Mouse (Mus musculus) heart, embryonic 10.5 days (tissue): ENCODE measurements around the gene Jmjd1c. TPM values are rescaled to one million over a fixed set of nuclear protein-coding genes. Genes with fewer than 3 reads are reported as not detected.

Experiments
- DNase-seq: peaks from one replicate; pipeline ENCODE4 v3.0.0-alpha.2; 2017; ENCODE audit warnings: low spot score
- H3K27ac ChIP-seq: fragments of 300-500 bp; sonication (generic); 2 replicates; pipeline ENCODE4 v1.5.1; 2016; ENCODE audit warnings: mild to moderate bottlenecking
- H3K27me3 ChIP-seq: fragments of 300-500 bp; sonication (generic); 2 replicates; pipeline ENCODE4 v1.6.1; 2016; ENCODE audit warnings: mild to moderate bottlenecking; ENCODE audit not compliant: poor library complexity, insufficient read depth, severe bottlenecking
- H3K36me3 ChIP-seq: fragments of 300-500 bp; sonication (generic); 2 replicates; pipeline ENCODE4 v1.6.1; 2016; ENCODE audit warnings: mild to moderate bottlenecking, moderate library complexity
- H3K4me1 ChIP-seq: fragments of 300-500 bp; sonication (generic); 2 replicates; pipeline ENCODE4 v1.6.1; 2016; ENCODE audit warnings: mild to moderate bottlenecking
- H3K4me3 ChIP-seq: fragments of 300-500 bp; sonication (generic); 2 replicates; pipeline ENCODE4 v1.5.1; 2016; ENCODE audit warnings: mild to moderate bottlenecking, moderate library complexity
- H3K9me3 ChIP-seq: fragments of 300-500 bp; sonication (generic); 2 replicates; pipeline ENCODE4 v1.6.1; 2016; ENCODE audit warnings: mild to moderate bottlenecking, moderate library complexity
- WGBS: fragments of 180-500 bp; shearing (Covaris S2); methylation state at CpG from one replicate; pipeline ENCODE4 v1.1.7; 2016; 5-methylcytosine and 5-hydroxymethylcytosine counted together
- polyA plus RNA-seq: library from polyadenylated mRNA; unstranded; fragments of >200 nt; fragmentation: Nextera tagmentation; extraction: Ambion mirVana; gene quantifications from 2 replicates; pipeline ENCODE4 v1.2.1, GENCODE M21; 2016

The Jmjd1c gene
- polyA plus RNA-seq, result 27.8 and 30.4 TPM in 2 replicates

GRCm38 (mm10) chr10:67095798-67096620, at the start of gene Jmjd1c:
Gene Jmjd1c (plus strand): TSS chr10:67096125.
- peak; percentile 93 for DNase-seq
- WGBS, result 1% methylated on average over 71 of the region's 73 CpGs
- H3K36me3 ChIP-seq, result peaks cover 2% of the 10 kb centered on the region; the same call in 1 of the 2 replicates

GRCm38 (mm10) chr10:67047712-67048645, 47.9 kb upstream of the Jmjd1c start:
- no peak for DNase-seq
- Histone ChIP-seq H3K4me3 (no peak overlapping the region), H3K27me3 (no peaks in the 10 kb centered on the region), H3K36me3 (no peaks in the 10 kb centered on the region), H3K4me1 (peaks cover 40% of the 10 kb centered on the region), H3K9me3 (no peaks in the 10 kb centered on the region), H3K27ac (no peak overlapping the region)
- 88% methylated on average over 18 of the region's 18 CpGs for WGBS

More at GRCm38 (mm10) chr10:67095798-67096620, at the start of gene Jmjd1c:
- peak within 1 kb of the TSS; percentile 100 for H3K27ac ChIP-seq
- peak within 1 kb of the TSS; percentile 94 for H3K4me3 ChIP-seq
- no peaks in the 10 kb centered on the region for H3K27me3 ChIP-seq
- H3K4me1 ChIP-seq, result peaks cover 37% of the 10 kb centered on the region
- no peaks in the 10 kb centered on the region for H3K9me3 ChIP-seq

- Histone ChIP-seq H3K36me3 (no peaks in the 10 kb centered on the region), H3K4me3 (no peak overlapping the region), H3K9me3 (no peaks in the 10 kb centered on the region), H3K4me1 (peaks cover 34% of the 10 kb centered on the region), H3K27ac (no peak overlapping the region), H3K27me3 (no peaks in the 10 kb centered on the region)
- 90% methylated on average over 13 of the region's 13 CpGs for WGBS
- no peak for DNase-seq
Observed at GRCm38 (mm10) chr10:67048871-67049615, 46.9 kb upstream of the Jmjd1c start.

- no peaks in the 10 kb centered on the region for H3K36me3 ChIP-seq
- H3K27me3 ChIP-seq, result no peaks in the 10 kb centered on the region
- 96% methylated on average over 7 of the region's 7 CpGs for WGBS
- no peaks in the 10 kb centered on the region for H3K9me3 ChIP-seq
- no peak overlapping the region for H3K27ac ChIP-seq
- no peak for DNase-seq
- H3K4me3 ChIP-seq, result no peak overlapping the region
- peaks cover 28% of the 10 kb centered on the region for H3K4me1 ChIP-seq
Observed at GRCm38 (mm10) chr10:67049621-67050020, 46.3 kb upstream of the Jmjd1c start.

DNA sequence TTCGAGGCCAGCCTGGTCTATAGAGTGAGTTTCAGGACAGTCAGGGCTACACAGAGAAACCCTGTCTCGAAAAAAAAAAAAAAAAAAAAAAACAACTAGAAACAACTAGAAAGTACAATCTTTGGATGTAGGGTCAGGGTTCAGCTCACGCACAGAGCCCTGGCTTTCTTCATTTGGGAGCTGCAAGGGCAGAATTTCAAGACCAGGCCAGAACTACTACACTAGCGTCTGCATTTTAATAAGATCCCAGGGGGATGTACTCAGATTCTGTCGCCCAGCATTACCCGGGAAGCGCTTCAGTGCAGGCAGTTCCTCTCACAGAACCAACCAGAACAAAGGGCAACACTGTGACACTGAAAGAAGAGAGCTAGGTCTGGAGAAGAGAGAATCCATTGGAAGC, 45.2 kb upstream of the Jmjd1c start:
- H3K9me3 ChIP-seq, result no peaks in the 10 kb centered on the region
- DNase-seq, result no peak
- peaks cover 30% of the 10 kb centered on the region for H3K4me1 ChIP-seq
- no peak overlapping the region for H3K4me3 ChIP-seq
- WGBS, result 71% methylated on average over 7 of the region's 7 CpGs
- H3K36me3 ChIP-seq, result no peaks in the 10 kb centered on the region
- no peaks in the 10 kb centered on the region for H3K27me3 ChIP-seq
- peak overlapping the region; percentile 17; the same call in 1 of the 2 replicates for H3K27ac ChIP-seq

DNA sequence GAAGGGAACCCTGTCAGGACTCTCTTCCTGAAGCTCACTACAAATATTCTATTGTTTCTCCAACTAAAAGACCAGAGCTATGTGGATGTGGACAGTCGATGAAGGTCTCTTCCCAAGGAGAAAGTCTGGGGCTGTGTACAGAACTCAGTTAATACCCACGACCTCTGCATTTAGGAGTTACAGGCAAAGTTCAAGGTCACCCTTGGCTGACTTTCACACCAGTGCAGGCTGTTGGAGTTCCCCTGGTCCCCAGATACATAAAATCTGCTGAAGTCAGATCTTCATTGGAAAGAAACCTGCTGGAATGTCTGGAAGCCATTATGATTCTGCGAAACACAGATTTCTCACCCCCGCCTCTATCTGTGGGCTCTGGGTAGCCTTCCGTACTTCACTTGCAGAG, 44.5 kb upstream of the Jmjd1c start:
- H3K9me3 ChIP-seq, result no peaks in the 10 kb centered on the region
- peaks cover 35% of the 10 kb centered on the region for H3K4me1 ChIP-seq
- no peak overlapping the region for H3K4me3 ChIP-seq
- no peaks in the 10 kb centered on the region for H3K27me3 ChIP-seq
- no peak for DNase-seq
- H3K27ac ChIP-seq, result peak overlapping the region; percentile 17
- H3K36me3 ChIP-seq, result no peaks in the 10 kb centered on the region
- 73% methylated on average over 5 of the region's 5 CpGs for WGBS

DNA sequence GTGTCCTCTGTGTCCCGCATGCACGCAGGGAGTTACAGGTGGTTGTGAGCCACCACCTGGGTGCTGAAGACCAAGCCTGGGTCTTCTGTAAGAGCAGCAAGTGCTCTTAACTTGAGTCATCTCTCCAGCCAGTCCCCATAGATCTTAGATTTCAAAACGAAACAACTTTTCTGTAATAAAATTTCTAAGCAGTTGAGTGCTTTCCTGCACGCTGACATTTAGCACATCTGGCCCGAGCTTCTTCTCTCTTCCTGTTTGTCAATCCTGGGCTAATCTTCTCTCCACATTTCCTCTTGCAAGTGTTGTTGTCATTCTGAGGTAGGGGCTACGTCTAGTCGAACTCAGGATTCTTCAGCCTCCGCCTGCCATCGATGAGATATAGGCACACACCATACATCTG, 43.5 kb upstream of the Jmjd1c start:
- no peaks in the 10 kb centered on the region for H3K27me3 ChIP-seq
- H3K9me3 ChIP-seq, result no peaks in the 10 kb centered on the region
- H3K4me3 ChIP-seq, result no peak overlapping the region
- peaks cover 40% of the 10 kb centered on the region for H3K4me1 ChIP-seq
- no peak for DNase-seq
- H3K27ac ChIP-seq, result no peak overlapping the region
- H3K36me3 ChIP-seq, result no peaks in the 10 kb centered on the region
- 67% methylated on average over 9 of the region's 9 CpGs for WGBS

DNA sequence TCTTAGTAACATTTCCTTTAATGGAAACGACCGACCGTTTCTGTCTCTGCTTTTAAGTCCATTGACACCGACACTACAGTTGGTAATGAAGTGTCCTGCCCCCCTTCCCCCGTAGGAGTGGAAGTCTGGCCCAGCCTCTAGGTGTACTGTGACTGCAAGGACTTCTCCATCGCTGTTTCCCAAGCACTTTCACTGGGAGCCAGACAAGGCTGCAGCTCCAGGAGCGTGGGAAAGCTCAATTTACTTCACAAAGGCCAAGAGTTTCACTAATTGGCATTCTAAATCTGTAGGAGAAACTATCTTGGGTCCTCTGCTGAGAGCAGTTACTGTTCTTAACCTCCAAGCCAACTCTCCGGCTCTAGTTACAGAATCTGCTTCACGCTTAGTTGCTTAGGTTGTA, 42.5 kb upstream of the Jmjd1c start:
- Histone ChIP-seq H3K27me3 (no peaks in the 10 kb centered on the region), H3K9me3 (no peaks in the 10 kb centered on the region), H3K36me3 (no peaks in the 10 kb centered on the region), H3K4me1 (peaks cover 48% of the 10 kb centered on the region), H3K27ac (peak overlapping the region; percentile 56), H3K4me3 (no peak overlapping the region)
- 25% methylated on average over 9 of the region's 9 CpGs for WGBS
- no peak for DNase-seq

- no peaks in the 10 kb centered on the region for H3K9me3 ChIP-seq
- no peak for DNase-seq
- H3K4me1 ChIP-seq, result peaks cover 50% of the 10 kb centered on the region
- H3K36me3 ChIP-seq, result no peaks in the 10 kb centered on the region
- WGBS, result 32% methylated on average over 17 of the region's 17 CpGs
- H3K27ac ChIP-seq, result peak overlapping the region; percentile 75
- no peaks in the 10 kb centered on the region for H3K27me3 ChIP-seq
- H3K4me3 ChIP-seq, result peak overlapping the region; percentile 24; the same call in 1 of the 2 replicates
Observed at GRCm38 (mm10) chr10:67055867-67056856, 39.8 kb upstream of the Jmjd1c start.

DNA sequence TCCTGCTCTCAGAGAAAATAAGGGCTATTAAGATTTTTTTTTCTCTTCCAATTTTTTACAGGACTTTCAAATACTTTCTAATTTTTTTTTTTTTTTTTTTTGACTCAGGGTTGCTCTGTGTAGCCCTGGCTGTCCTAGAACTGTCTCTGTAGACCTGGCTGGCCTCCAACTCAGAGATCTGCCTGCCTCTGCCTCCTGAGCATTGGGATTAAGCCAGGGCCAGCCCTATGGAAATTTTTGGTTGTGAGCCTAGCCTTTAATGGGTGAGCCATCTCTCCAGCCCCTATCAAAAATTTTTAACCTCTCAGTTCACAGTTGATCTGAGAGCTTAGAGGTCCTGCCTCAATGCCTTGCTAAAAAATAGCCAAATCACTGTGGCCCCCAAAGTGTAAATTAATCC, 38.7 kb upstream of the Jmjd1c start:
- DNase-seq, result no peak
- Histone ChIP-seq H3K4me1 (peaks cover 51% of the 10 kb centered on the region), H3K4me3 (no peak overlapping the region), H3K9me3 (no peaks in the 10 kb centered on the region), H3K36me3 (no peaks in the 10 kb centered on the region), H3K27ac (no peak overlapping the region), H3K27me3 (no peaks in the 10 kb centered on the region)

DNA sequence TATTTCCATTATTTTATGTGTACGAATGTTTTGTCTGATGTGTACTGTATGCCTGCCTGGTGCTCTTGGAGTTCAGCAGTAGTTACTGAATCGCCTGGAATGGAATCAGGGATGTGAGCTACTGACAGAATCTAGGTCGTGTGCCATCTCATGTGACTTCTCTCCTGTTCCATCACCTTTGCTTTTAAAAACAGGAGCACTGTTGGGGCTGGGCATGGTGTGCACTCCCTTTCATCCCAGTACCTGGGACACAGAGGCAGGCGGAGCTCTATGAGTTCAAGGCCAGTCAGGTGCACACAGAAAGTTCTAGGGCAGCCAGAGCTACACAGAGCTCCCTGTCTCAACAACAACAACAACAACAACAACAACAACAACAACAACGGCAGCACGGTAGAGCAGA, 38.2 kb upstream of the Jmjd1c start:
- Histone ChIP-seq H3K9me3 (no peaks in the 10 kb centered on the region), H3K36me3 (0 out of 2 replicates have a peak, but pooled peaks cover 2% of the 10 kb centered on the region), H3K27me3 (no peaks in the 10 kb centered on the region), H3K4me1 (peaks cover 49% of the 10 kb centered on the region), H3K4me3 (no peak overlapping the region), H3K27ac (no peak overlapping the region)
- WGBS, result 93% methylated on average over 6 of the region's 6 CpGs
- no peak for DNase-seq
